Mouse (Mus musculus) hindbrain, postnatal 0 days (tissue): ENCODE measurements around the gene Pecam1. TPM values are rescaled to one million over a fixed set of nuclear protein-coding genes. Genes with fewer than 3 reads are reported as not detected.
"Not testable (repeated sequence)": the region's sequence is repeated elsewhere in the genome, so short reads cannot be mapped to it uniquely, and the experiment has no call there.

Experiments used
- ATAC-seq: fragments of 200-750 bp; cut with Nextera tagmentation; 2 replicates; pipeline ENCODE4 v1.8.0; 2017; ENCODE audit warnings: mild to moderate bottlenecking, moderate TSS enrichment, moderate library complexity
- DNase-seq: peaks from one replicate; pipeline ENCODE4 v3.0.0-alpha.2; 2015; ENCODE audit warnings: low spot score
- H3K27ac ChIP-seq: fragments of 300-500 bp; sonication (generic); 2 replicates; pipeline ENCODE4 v1.5.1; 2014; ENCODE audit warnings: mild to moderate bottlenecking
- H3K27me3 ChIP-seq: fragments of 300-500 bp; sonication (generic); 2 replicates; pipeline ENCODE4 v1.6.1; 2014; ENCODE audit warnings: low read length, mixed read lengths; ENCODE audit not compliant: insufficient read depth
- H3K36me3 ChIP-seq: fragments of 300-500 bp; sonication (generic); 2 replicates; pipeline ENCODE4 v1.6.1; 2014; ENCODE audit warnings: low read length, mixed read lengths; ENCODE audit not compliant: insufficient read depth
- H3K4me1 ChIP-seq: fragments of 300-500 bp; sonication (generic); 2 replicates; pipeline ENCODE4 v1.6.1; 2014; ENCODE audit warnings: antibody characterized with exemption, low read length, mixed read lengths; ENCODE audit not compliant: insufficient read depth
- H3K4me2 ChIP-seq: fragments of 300-500 bp; sonication (generic); 2 replicates; pipeline ENCODE4 v1.6.1; 2014; ENCODE audit warnings: low read depth, mild to moderate bottlenecking, low read length, moderate library complexity, mixed read lengths
- H3K4me3 ChIP-seq: fragments of 300-500 bp; sonication (generic); 2 replicates; pipeline ENCODE4 v1.5.1; 2014; ENCODE audit warnings: low read length
- H3K9ac ChIP-seq: fragments of 300-500 bp; sonication (generic); replicated peaks from 2 replicates; pipeline ENCODE4 v1.6.1; 2014; ENCODE audit warnings: mild to moderate bottlenecking, low read length, moderate library complexity, mixed read lengths
- H3K9me3 ChIP-seq: fragments of 300-500 bp; sonication (generic); 2 replicates; pipeline ENCODE4 v1.6.1; 2016; ENCODE audit warnings: low read length, mixed read lengths
- CTCF ChIP-seq: IDR thresholded peaks from 2 replicates; pipeline ENCODE4 v1.5.1; 2016; ENCODE audit warnings: antibody characterized with exemption, control low read depth, low read depth
- WGBS: fragments of 180-500 bp; shearing (Covaris S2); extraction: QIAGEN DNeasy Blood & Tissue Kit; methylation state at CpG from one replicate; pipeline ENCODE4 v1.1.7; 2014; 5-methylcytosine and 5-hydroxymethylcytosine counted together
- polyA plus RNA-seq: library from polyadenylated mRNA; unstranded; fragments of >200 nt; fragmentation: Nextera tagmentation; extraction: Ambion mirVana; gene quantifications from 2 replicates; pipeline ENCODE4 v1.2.1, GENCODE M21; 2015
- total RNA-seq: library from RNA; depleted of rRNA; stranded (reverse); fragments of >200 nt; gene quantifications from 2 replicates; pipeline ENCODE4 v1.2.3, GENCODE M21; 2014

Gene Pecam1
- total and polyA plus RNA-seq, 2 experiments from 2014 or later = 10.9 to 19.2 TPM

DNA sequence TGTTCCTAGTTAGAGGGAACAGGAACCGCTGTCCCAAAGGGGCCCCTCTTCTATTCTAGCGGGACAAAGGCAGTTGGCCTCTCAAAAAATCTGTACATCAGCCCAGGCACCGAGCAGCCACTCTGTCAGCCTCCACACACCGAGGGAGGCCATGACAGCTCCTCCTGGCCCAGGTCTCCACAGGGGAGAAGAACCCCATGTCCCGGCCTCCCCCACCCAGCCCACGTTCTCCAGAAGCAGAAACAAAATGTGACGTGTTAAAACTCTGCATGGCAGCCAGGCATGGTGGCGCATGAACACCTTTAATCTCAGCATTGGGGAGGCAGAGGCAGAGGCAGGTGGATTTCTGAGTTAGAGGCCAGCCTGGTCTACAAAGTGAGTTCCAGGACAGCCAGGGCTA is 85.7 kb downstream of the Pecam1 start:
- peaks cover 3% of the 10 kb centered on the region; the same call in 1 of the 2 replicates for H3K4me1 ChIP-seq
- ATAC-seq (no peak), DNase-seq (no peak)
- 66% methylated on average over 8 of the region's 8 CpGs for WGBS
- H3K36me3 ChIP-seq = no peaks in the 10 kb centered on the region
- H3K27ac ChIP-seq = no peak overlapping the region
- H3K9me3 ChIP-seq = no peaks in the 10 kb centered on the region
- no peak overlapping the region for H3K9ac ChIP-seq
- no peaks in the 10 kb centered on the region for H3K27me3 ChIP-seq
- no peak overlapping the region for H3K4me3 ChIP-seq
- H3K4me2 ChIP-seq = no peak overlapping the region
- TF ChIP-seq CTCF = no peak

- Histone ChIP-seq H3K9ac (no peak overlapping the region), H3K9me3 (no peaks in the 10 kb centered on the region), H3K4me2 (no peak overlapping the region), H3K27ac (no peak overlapping the region), H3K4me1 (no peaks in the 10 kb centered on the region), H3K36me3 (no peaks in the 10 kb centered on the region), H3K27me3 (no peaks in the 10 kb centered on the region), H3K4me3 (no peak overlapping the region)
- no peak for TF ChIP-seq CTCF
- 48% methylated on average over 6 of the region's 6 CpGs for WGBS
- ATAC-seq (no peak), DNase-seq (no peak)
Measured at GRCm38 (mm10) chr11:106663838-106664237, 86.6 kb downstream of the Pecam1 start.

- H3K4me1 ChIP-seq = peaks cover 8% of the 10 kb centered on the region; the same call in 1 of the 2 replicates
- H3K27ac ChIP-seq = no peak overlapping the region
- DNase-seq (no peak), ATAC-seq (no peak)
- H3K4me3 ChIP-seq = no peak overlapping the region
- H3K9ac ChIP-seq = no peak overlapping the region
- no peaks in the 10 kb centered on the region for H3K9me3 ChIP-seq
- H3K4me2 ChIP-seq = no peak overlapping the region
- H3K27me3 ChIP-seq = no peaks in the 10 kb centered on the region
- whole genome bisulfite sequencing = 90% methylated on average over 10 of the region's 11 CpGs
- no peak for TF ChIP-seq CTCF
- H3K36me3 ChIP-seq = no peaks in the 10 kb centered on the region
Measured at GRCm38 (mm10) chr11:106662634-106663407, 87.6 kb downstream of the Pecam1 start.

GRCm38 (mm10) chr11:106660453-106661081 is 89.9 kb downstream of the Pecam1 start:
- DNase-seq = no peak
- WGBS = 49% methylated on average over 13 of the region's 13 CpGs
- no peaks in the 10 kb centered on the region for H3K36me3 ChIP-seq
- no peak overlapping the region for H3K4me3 ChIP-seq
- H3K27me3 ChIP-seq = no peaks in the 10 kb centered on the region
- no peak overlapping the region for H3K9ac ChIP-seq
- TF ChIP-seq CTCF = no peak
- ATAC-seq = no peak
- no peaks in the 10 kb centered on the region for H3K9me3 ChIP-seq
- peaks cover 10% of the 10 kb centered on the region; the same call in 1 of the 2 replicates for H3K4me1 ChIP-seq
- H3K4me2 ChIP-seq = no peak overlapping the region
- H3K27ac ChIP-seq = peak overlapping the region; percentile 71

GRCm38 (mm10) chr11:106659598-106660295 is 90.7 kb downstream of the Pecam1 start:
- H3K9ac ChIP-seq = no peak overlapping the region
- no peaks in the 10 kb centered on the region for H3K27me3 ChIP-seq
- DNase-seq = peak; percentile 42
- no peak for TF ChIP-seq CTCF
- H3K4me3 ChIP-seq = no peak overlapping the region
- H3K27ac ChIP-seq = peak overlapping the region; percentile 71
- no peak overlapping the region for H3K4me2 ChIP-seq
- H3K36me3 ChIP-seq = no peaks in the 10 kb centered on the region
- WGBS = 40% methylated on average over 15 of the region's 15 CpGs
- H3K9me3 ChIP-seq = no peaks in the 10 kb centered on the region
- H3K4me1 ChIP-seq = peaks cover 10% of the 10 kb centered on the region; the same call in 1 of the 2 replicates
- ATAC-seq = no peak

DNA sequence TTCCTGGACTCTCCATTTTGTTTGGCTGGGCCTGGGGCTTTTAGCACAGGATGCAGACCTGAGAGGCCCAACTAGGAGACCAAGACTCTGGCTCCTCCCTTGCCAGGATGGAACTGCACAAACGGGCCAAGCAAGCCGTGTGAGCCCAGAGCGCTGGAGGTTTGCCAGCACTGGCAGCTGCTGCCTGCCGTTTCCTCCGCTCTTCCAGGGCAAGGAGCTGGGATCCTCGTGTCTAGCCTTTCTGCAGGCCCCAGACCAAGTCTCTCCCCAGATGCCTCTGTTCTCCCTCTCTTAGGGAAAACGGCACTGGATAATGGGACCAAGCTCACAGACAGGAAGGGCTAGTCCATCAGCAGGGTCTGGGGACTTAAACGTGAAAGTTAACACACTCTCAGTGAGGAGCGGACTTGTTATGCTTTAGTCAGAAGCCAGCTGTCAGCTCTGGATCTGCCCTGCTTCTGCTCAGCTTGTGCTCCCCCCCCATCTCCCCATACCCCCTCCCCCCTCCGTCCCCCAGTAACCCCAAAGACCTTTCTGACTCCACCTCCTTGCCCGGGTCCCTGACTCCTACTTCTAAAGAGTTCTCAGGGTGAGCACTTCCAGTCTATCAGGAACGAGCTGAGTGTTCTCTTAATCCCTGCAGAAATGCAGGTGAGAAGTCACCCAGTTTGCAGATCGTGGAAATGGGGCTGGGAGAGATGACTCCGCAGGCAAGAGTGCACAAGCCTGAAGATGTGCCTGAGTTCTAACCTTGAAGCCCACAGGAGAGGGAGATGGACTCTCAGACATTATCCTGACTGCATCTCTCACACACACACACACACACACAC is 92.2 kb downstream of the Pecam1 start:
- ATAC-seq (peak; percentile 89), DNase-seq (peak; percentile 95)
- Histone ChIP-seq H3K4me1 (peaks cover 10% of the 10 kb centered on the region; the same call in 1 of the 2 replicates), H3K27me3 (no peaks in the 10 kb centered on the region), H3K36me3 (no peaks in the 10 kb centered on the region), H3K4me2 (no peak overlapping the region), H3K27ac (peak overlapping the region; percentile 80), H3K4me3 (no peak overlapping the region), H3K9ac (peak overlapping the region; percentile 24; the same call in 1 of the 2 replicates), H3K9me3 (no peaks in the 10 kb centered on the region)
- WGBS = 15% methylated on average over 14 of the region's 14 CpGs
- TF ChIP-seq CTCF = no peak

- H3K4me3 ChIP-seq, H3K4me1 ChIP-seq, ATAC-seq, H3K9me3 ChIP-seq, H3K27ac ChIP-seq, H3K4me2 ChIP-seq, H3K36me3 ChIP-seq, H3K27me3 ChIP-seq, H3K9ac ChIP-seq, DNase-seq: not testable (repeated sequence)
- 89% methylated on average over 5 of the region's 5 CpGs for WGBS
Measured at GRCm38 (mm10) chr11:106656896-106657498, 93.4 kb downstream of the Pecam1 start.
